Mouse (Mus musculus): ENCODE measurements at regions not wholly inside any gene's neighbourhood (a gene's known extent, or its start where the extent isn't known, plus 50 kb on each side); places are given as distances from the start of the nearest gene placed in this dataset.

DNA sequence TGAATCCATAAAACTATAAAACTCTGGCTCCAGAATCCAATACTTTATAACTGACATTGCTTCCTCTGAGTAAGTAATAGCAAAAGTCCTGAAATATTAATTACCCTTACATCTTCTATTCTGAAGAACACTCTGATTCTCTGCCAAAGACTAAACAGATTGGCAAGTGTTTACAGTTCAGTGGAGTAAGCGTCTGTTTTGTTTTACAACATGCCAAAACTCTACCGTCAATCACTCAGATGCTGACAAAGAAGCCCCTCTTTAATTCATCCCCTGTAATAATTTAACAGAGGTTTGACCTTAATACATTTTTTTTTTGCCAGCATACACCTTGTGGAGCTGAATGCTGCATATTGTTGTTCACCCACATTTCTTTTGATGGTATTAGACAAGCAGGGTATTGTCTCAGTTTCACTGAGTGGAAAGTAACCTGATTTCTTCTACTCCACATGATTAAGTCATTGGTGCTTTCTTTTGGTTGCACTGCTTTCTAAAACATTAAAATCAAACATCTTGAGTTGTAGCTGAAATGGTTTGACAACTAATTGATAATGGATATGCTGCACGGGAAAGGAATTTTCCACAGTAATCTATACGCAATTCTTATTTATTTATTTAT lies 796.2 kb upstream of the Sel1l start:
- no peak for DNase-seq (ENCODE audit: low spot score in 2 of 2)

DNA sequence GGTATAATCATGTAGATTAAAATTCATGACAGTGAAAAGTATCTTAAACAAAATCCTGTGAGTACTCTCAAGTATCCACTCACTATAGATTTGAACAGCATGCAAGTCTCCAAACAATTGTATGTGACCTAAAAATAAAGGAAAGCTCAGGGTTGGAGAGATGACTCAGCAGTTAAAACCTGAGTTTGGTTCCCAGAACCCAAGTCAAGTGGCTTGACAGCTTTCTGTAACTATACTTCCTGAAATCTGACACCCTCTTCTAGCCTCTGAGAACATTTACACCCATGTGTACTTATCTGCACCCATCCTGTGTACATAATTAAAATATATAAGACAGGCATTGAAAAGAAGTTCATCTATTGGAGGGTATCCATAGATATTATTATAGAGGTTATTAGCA lies 770.2 kb upstream of the Sel1l start:
- no peak for DNase-seq (ENCODE audit: low spot score in 2 of 2)

GRCm38 (mm10) chr12:92618519-92618918 lies 769.6 kb upstream of the Sel1l start:
- no peak for DNase-seq (ENCODE audit: low spot score in 2 of 2)

GRCm38 (mm10) chr12:92601673-92602072 lies 752.7 kb upstream of the Sel1l start:
- DNase-seq (ENCODE audit: low spot score in 2 of 2) = no peak

DNA sequence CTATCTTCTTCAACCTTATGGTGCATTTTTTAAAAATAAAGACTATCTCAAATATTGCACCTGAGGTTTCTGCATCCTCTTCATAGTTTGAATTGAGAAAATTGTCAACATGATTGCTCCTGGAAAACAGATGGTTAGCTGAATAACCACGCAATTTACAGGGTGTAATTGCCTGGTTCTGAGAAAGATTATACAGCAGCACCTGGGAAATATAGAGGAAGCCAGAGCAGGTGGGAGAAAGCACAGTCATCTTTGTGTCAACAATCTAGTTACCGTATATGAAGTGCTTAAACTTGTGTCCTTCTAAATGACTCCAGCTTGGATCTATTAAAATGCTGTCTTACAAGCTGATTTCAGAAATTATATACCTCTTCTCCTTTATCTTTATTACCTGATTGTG lies 740.8 kb upstream of the Sel1l start:
- DNase-seq (ENCODE audit: low spot score in 2 of 2) = no peak

DNA sequence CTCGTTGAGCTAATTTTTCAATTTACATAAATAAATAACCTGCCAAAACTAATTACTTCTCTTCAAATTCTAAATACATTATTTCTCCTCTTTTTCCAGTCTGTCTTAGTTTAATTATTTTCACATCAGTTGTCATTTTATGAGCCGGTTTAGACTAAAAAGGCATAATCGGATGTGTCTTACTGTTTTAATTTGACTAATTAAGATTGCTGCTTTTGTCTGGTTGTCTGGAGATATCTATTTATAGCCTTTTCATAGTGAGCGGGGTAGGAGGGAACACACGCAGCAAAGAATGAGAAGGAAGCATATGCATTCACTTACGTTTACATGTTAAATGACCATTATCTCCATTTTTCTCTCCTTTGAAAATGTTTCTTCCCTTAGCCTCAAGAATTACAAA lies 740.3 kb upstream of the Sel1l start:
- no peak for DNase-seq (ENCODE audit: low spot score in 2 of 2)

GRCm38 (mm10) chr12:92578596-92578995 lies 729.6 kb upstream of the Sel1l start:
- DNase-seq (ENCODE audit: low spot score in 2 of 2) = no peak

Measured in urinary bladder, adult 18-20 months (tissue).